Mouse (Mus musculus) left cerebral cortex, adult 2 months (tissue): ENCODE measurements at regions not wholly inside any gene's neighbourhood (a gene's known extent, or its start where the extent isn't known, plus 50 kb on each side); places are given as distances from the start of the nearest gene placed in this dataset.

Source experiments
- DNase-seq, 2 experiments: peaks; one replicate each; pipeline ENCODE4 v3.0.0; 2021 to 2022; ENCODE audit warnings: low spot score in 2 of 2, mixed read lengths in 1 of 2; ENCODE audit errors: extremely low spot score in 1 of 2
- H3K27ac ChIP-seq: fragments of 200-600 bp; 2 replicates; pipeline ENCODE4 v1.8.1; 2022
- H3K4me3 ChIP-seq: fragments of 200-600 bp; 2 replicates; pipeline ENCODE4 v1.8.1; 2022
- CTCF ChIP-seq: fragments of 200-600 bp; IDR thresholded peaks from 2 replicates; pipeline ENCODE4 v1.8.1; 2022; ENCODE audit warnings: antibody characterized with exemption, mild to moderate bottlenecking, moderate library complexity
- intact Hi-C: fragments of 180-260 bp; cut with DNase I; formaldehyde crosslinking; loops from one replicate; pipeline ENCODE4 v1.15.1; 2025

DNA sequence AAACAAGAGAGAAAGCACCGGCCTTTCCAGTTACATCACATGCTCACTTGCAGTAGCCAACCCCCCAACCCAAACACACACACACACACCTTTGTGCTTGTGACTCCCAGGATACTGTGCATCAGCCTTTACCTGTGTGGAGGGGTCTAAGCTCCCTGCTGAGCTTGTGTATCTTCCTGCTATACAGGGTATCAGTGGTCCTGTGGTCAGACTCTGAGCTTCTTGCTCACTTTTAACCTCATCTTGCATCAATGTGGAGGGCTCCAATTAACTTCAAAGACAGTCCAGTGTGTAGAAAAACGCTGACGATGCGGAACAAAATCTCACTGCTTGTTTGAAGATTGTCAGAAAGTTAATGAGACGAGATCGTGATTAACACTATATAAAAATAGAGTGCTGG is 71.4 kb upstream of the Gypa start:
- intact Hi-C loops = no loop called here
- no peak for TF ChIP-seq CTCF
- no peak for DNase-seq
- Histone ChIP-seq H3K27ac (no peak overlapping the region), H3K4me3 (no peak overlapping the region)

DNA sequence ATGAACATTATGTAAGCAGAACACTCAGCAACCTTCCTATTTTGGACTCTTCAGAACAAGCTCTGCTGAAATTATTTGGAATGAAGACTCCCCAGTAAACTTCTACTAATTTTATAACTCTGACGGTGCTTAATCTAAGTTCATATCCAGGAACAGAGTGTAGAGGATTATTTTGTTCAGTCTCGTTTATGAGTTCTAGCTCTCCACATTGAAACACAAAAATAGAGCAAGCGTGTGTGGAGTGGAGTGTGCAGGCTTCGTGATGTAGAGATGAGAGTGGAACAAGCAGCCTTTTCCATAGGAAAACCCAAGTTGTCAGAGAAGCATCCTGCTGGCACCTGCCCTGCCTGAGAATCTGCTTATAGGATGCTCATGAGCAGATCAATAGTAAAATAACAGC is 77.5 kb upstream of the Gypa start:
- TF ChIP-seq CTCF = no peak
- Histone ChIP-seq H3K4me3 (no peak overlapping the region), H3K27ac (no peak overlapping the region)
- DNase-seq = no peak
- intact Hi-C loops = no loop called here

DNA sequence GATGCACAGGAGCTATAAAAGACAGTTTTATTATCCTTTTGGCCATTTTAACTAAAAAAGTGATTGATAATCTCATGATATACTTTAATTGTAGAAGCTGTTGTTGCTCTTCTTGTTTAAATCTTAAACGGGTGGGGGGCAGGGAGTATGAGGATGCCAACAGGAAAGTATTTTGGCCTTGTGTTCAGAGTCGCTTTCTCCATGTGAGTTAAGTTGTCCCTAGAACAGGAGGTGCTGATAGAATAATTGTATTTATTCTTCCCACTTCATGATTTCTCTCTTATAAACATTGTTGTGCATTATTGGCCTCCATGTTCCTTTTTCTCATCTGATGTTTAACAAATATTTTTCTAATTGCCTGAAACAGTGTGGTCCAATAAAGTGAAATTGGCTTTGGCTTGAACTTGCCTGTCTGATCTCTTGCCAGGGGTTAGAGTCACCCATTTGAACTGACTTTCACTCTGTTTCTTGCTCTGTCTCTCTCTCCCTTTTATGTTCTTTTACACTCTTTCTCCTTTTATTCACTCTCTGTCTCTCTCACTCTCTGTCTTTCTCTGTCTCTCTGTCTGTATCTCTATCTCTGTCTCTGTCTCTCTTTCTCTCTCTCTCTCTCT is 93.9 kb upstream of the Gypa start:
- Histone ChIP-seq H3K27ac (no peak overlapping the region), H3K4me3 (no peak overlapping the region)
- no peak for DNase-seq
- intact Hi-C loops = no loop called here
- TF ChIP-seq CTCF = no peak

DNA sequence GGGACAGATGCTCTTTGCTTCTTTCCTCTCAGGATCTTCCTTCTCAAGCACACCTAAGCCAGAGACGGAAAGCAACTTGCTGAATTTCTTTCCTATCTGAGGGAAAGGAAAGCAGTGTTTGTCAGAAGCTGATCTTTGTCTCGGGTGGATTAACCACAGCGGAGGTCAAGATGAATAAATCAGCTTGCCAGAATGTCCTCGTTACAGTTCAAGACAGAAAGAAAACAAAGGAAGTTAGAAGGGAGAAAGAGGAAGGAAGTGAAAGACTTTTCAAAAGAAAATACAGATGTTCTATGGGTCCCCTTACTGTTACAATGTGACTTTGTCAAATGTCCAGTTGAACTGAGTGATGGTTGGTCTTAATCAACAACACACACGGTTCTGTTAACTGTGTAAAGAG is 98.6 kb upstream of the Gypa start:
- TF ChIP-seq CTCF = no peak
- no peak for DNase-seq
- H3K4me3 ChIP-seq = no peak overlapping the region
- H3K27ac ChIP-seq = no peak overlapping the region
- intact Hi-C loops = no loop called here

DNA sequence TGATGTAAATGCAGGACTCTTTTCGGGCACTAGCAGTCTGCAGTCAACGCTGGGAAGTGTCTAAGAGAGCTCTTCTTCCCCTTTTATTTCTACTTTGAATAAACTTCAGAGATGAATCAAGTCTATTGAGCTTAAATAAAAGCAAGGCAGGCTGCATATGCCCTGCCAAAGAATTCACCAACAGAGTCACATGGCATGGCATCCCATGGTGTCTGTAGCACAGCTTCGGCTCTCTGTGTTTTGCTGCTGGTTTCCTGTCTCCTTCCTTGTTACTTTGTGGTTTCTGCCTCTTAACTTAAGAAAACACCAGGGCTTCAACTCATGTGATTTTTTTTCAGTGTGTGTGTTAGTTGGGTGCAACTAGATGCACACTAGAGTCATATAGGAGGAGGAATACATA is 100.5 kb upstream of the Gypa start:
- intact Hi-C loops = no loop called here
- no peak for DNase-seq
- Histone ChIP-seq H3K4me3 (no peak overlapping the region), H3K27ac (no peak overlapping the region)
- TF ChIP-seq CTCF = no peak

DNA sequence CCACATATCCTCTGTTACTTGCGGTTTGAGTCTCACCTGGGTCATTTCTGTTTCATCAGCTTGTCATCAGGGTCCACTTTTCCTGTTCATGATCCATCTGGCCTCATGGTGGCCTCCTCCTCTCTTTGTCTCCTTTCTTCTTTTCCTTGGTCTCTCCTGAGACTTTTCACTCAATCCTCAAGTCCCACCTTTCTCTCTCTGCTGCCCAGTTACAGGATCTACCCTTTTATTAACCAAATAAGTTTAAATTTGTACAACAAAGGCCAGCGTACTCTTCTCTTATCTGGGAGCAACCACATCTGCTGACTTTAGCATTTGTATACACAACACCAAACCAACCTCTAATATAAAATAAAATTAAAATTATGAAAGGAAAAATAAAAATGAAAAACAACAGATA is 124.4 kb upstream of the Gypa start:
- Histone ChIP-seq H3K27ac (no peak overlapping the region), H3K4me3 (no peak overlapping the region)
- no peak for DNase-seq
- TF ChIP-seq CTCF = no peak
- intact Hi-C loops = no loop called here

DNA sequence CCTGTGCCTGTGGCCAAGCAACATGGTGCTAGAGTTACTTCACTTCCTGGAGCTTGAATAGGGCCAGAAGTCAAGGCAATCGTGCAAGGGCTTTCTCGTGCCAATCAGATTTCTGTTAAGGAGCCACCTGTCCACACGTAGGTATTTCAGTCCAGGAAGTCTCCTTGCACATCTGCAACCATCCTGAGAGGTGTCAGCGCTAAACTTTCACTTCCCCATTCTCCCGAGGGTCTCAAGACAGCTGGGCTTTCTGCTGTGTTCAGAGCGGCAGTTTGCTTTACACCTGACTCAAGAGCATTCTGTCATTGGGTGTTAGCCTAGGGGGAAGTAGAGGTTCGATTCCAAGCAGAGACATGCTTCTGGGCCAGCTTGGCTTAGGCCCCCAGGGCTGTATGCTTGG is 129.5 kb upstream of the Gypa start:
- TF ChIP-seq CTCF = no peak
- intact Hi-C loops = no loop called here
- no peak for DNase-seq
- Histone ChIP-seq H3K4me3 (no peak overlapping the region), H3K27ac (no peak overlapping the region)

DNA sequence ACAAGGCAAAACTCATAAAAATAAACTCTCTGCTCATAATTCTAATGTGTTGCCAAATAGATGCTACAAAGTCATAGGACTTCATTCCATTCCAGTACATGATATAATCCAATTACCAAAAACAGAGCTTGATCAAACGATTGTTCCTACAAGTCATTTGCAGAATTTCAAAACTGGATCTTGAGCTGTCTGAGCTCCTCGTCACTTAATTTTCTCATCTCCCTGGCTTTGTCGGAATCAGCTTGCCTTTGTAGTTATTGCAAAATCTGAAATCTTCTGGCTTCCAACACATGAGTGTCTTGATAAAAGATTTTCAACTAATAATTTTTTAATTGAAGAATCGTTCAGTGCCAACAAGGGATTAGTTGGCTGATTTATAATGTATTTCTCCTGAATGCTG is 150.3 kb upstream of the Gypa start:
- intact Hi-C loops = no loop called here
- Histone ChIP-seq H3K4me3 (no peak overlapping the region), H3K27ac (no peak overlapping the region)
- TF ChIP-seq CTCF = no peak
- DNase-seq = no peak

DNA sequence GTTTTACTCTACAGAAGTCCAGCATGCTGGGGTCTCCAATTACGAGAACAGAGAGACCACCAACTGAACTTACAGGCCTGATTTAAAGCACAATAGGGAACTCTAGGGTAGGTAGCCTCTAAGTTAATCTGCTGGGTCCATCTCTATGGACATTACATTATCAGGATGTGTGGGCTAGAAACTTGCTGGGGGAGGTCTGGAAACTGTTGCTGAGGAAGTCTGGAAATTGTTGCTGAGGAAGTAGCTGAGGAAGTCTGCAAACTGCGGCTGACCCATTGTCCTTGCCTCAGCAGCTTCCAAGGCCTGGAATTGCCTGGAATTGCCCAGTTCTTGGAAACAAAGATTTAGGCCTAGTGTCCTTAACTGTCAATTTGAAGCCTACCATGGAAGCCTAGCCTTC is 155.7 kb upstream of the Gypa start:
- DNase-seq = no peak
- intact Hi-C loops = no loop called here
- TF ChIP-seq CTCF = no peak
- Histone ChIP-seq H3K27ac (no peak overlapping the region), H3K4me3 (no peak overlapping the region)

DNA sequence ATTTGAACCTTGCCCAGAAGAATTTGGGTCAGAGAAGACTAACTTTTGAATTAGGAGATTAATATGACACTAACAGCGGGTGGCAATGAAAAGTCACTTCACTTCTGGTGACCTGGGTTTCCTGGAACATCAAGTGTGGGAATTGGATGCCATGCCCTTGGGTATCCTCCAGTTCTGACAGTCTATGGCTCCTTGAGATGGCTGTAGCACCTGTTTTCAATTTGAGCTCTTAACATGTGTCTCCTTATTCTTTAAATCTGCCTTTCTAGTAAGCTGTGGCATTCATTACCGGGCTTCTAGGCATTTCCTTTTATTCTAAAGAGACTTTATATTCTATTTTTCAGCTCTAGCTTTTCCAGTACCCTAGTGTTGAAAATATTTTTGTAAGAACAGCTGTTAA is 164.9 kb upstream of the Gypa start:
- no peak for DNase-seq
- TF ChIP-seq CTCF = no peak
- intact Hi-C loops = no loop called here

DNA sequence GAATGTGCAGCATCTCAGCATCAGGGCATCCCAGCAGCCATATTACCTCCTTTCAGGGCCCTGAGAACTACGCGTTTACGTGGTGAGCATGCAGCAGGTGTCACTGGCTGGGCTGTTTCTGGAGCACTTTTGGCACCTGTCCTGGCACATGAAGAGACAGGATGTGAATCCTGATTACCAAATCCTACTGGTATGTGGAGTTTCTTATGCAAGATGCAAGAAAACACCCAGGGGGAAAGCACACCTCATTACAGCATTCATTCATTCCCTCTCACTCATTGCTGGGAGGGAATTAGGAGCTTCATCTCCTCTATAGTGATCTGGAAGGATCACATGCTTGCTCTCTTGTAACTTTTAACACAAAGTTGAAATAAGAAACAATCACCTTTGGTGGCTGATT is 167.7 kb upstream of the Gypa start:
- TF ChIP-seq CTCF = no peak
- Histone ChIP-seq H3K4me3 (no peak overlapping the region), H3K27ac (no peak overlapping the region)
- intact Hi-C loops = no loop called here
- no peak for DNase-seq

More for the DNA sequence above, 164.9 kb upstream of the Gypa start:
- Histone ChIP-seq H3K4me3 (no peak overlapping the region), H3K27ac (no peak overlapping the region)

DNA sequence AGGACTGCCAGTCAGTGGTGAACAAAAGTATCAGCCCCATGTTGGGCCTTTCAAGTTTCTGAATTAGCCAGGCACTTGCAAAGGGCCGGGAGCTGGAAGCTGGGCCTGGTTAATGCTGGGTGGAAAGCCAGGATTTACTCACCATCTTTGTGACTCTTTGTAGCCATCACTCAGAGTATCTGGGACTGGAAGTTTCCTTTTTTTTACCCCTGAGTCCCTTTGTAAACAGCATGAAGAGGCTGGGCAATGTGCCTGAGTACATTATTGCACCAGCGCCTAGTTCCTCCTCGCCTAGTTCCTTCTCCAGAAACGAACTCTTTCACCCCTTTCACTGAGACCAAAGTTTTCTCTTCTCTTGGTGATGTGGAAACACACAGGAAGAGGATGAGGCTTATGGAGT is 168.4 kb upstream of the Gypa start:
- intact Hi-C loops = no loop called here
- TF ChIP-seq CTCF = no peak
- no peak overlapping the region for H3K4me3 ChIP-seq
- no peak for DNase-seq
- no peak overlapping the region for H3K27ac ChIP-seq

DNA sequence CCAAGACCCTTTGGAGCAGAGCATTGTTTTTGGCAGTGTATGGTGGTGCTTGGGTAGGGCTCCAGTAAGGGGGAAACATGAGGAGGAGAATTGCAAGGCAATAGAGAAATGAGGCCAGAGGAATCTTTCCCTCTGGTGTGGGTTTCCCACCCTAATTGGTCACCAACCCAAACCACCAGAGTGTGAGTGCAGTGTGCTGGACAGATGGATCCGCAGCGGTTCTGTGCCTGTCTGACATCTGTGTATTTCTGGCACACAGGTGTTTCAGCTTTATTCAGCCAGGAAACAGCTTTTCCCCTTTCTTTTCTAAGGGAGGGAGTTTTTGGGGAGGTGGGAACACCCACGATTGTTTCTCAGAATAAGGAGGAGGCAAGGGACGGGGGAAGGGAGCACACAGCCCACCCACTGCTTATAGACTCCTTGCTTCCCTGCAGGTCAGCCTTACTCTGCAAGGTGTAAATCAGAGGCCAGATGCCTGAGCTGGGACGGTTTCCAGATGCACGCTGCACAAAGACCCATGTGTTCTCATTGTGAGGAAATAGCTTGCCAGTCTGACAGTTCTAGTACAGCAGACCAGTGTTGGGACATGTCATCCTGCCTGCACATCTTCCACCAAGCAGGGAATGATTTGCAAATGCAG is 175.2 kb upstream of the Gypa start:
- Histone ChIP-seq H3K4me3 (no peak overlapping the region), H3K27ac (no peak overlapping the region)
- DNase-seq = no peak
- TF ChIP-seq CTCF = no peak
- intact Hi-C loops = no loop called here
